Mouse (Mus musculus) lung, embryonic 14.5 days (tissue): ENCODE measurements at regions not wholly inside any gene's neighbourhood (a gene's known extent, or its start where the extent isn't known, plus 50 kb on each side); places are given as distances from the start of the nearest gene placed in this dataset.
"Not testable (repeated sequence)": the region's sequence is repeated elsewhere in the genome, so short reads cannot be mapped to it uniquely, and the experiment has no call there.

Experiments
- ATAC-seq: fragments of 200-750 bp; cut with Nextera tagmentation; 2 replicates; pipeline ENCODE4 v1.8.0; 2017; ENCODE audit warnings: mild to moderate bottlenecking, moderate TSS enrichment, moderate library complexity; ENCODE audit not compliant: insufficient read depth
- DNase-seq: peaks from one replicate; pipeline ENCODE4 v3.0.0-alpha.2; 2015
- H3K27ac ChIP-seq: fragments of 300-500 bp; sonication (generic); 2 replicates; pipeline ENCODE4 v1.5.1; 2014; ENCODE audit warnings: low read depth, mild to moderate bottlenecking, moderate library complexity
- H3K27me3 ChIP-seq: fragments of 300-500 bp; sonication (generic); 2 replicates; pipeline ENCODE4 v1.6.1; 2014; ENCODE audit warnings: low read length, control low read depth; ENCODE audit not compliant: insufficient read depth
- H3K36me3 ChIP-seq: fragments of 300-500 bp; sonication (generic); 2 replicates; pipeline ENCODE4 v1.6.1; 2014; ENCODE audit warnings: control low read depth; ENCODE audit not compliant: insufficient read depth
- H3K4me1 ChIP-seq: fragments of 300-500 bp; sonication (generic); 2 replicates; pipeline ENCODE4 v1.6.1; 2014; ENCODE audit warnings: antibody characterized with exemption, control low read depth; ENCODE audit not compliant: insufficient read depth
- H3K4me2 ChIP-seq: fragments of 300-500 bp; sonication (generic); 2 replicates; pipeline ENCODE4 v1.6.1; 2014; ENCODE audit warnings: mild to moderate bottlenecking
- H3K4me3 ChIP-seq: fragments of 300-500 bp; sonication (generic); 2 replicates; pipeline ENCODE4 v1.5.1; 2014; ENCODE audit warnings: low read depth, low read length
- H3K9ac ChIP-seq: fragments of 300-500 bp; sonication (generic); 2 replicates; pipeline ENCODE4 v1.6.1; 2014
- H3K9me3 ChIP-seq: fragments of 300-500 bp; sonication (generic); 2 replicates; pipeline ENCODE4 v1.6.1; 2016; ENCODE audit warnings: low read depth, low read length, control low read depth
- CTCF ChIP-seq: IDR thresholded peaks from 2 replicates; pipeline ENCODE4 v1.5.1; 2016; ENCODE audit warnings: antibody characterized with exemption, low read depth
- WGBS: fragments of 180-500 bp; shearing (Covaris S2); extraction: QIAGEN DNeasy Blood & Tissue Kit; methylation state at CpG from one replicate; pipeline ENCODE4 v1.1.7; 2014; 5-methylcytosine and 5-hydroxymethylcytosine counted together

DNA sequence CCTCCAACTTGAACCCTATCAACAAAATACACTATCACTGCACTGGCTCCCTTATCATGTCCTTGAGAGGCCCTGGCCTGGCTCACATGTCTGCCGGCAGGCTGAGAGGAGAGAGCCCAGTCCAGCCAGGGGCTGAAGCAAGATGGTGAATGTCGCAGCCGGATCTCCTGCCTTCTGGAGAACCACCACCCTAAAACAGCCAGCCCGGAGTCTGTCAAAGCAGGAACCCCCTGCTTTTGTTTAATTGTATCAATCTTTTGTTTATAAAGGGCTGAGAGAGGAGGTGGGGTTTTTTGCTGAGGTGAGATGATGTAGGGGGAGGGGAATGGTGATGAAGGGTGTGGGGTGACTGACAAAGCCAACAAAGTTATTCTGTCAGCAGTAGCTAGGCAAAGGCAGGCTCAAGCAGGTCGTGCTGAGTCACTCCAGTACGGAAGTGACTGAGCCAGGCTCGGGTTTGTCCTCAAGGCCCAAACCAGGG is 269.2 kb downstream of the Gxylt1 start:
- no peak for DNase-seq
- WGBS, result 19% methylated on average over 7 of the region's 7 CpGs
- ATAC-seq, result no peak

GRCm38 (mm10) chr15:93005186-93005585 is 269.8 kb downstream of the Gxylt1 start:
- not testable (repeated sequence) for DNase-seq, H3K36me3 ChIP-seq, H3K27ac ChIP-seq, H3K4me2 ChIP-seq, ATAC-seq, H3K9me3 ChIP-seq, H3K9ac ChIP-seq, H3K27me3 ChIP-seq, H3K4me3 ChIP-seq, H3K4me1 ChIP-seq
- TF ChIP-seq CTCF, result 0 out of 2 replicates have a peak, but pooled peaks have one; percentile 12
- WGBS, result 81% methylated on average over 5 of the region's 5 CpGs

More for the DNA sequence above, 269.2 kb downstream of the Gxylt1 start:
- TF ChIP-seq CTCF, result no peak
- Histone ChIP-seq H3K9ac (no peak overlapping the region), H3K36me3 (no peaks in the 10 kb centered on the region), H3K27ac (no peak overlapping the region), H3K9me3 (no peaks in the 10 kb centered on the region), H3K4me3 (no peak overlapping the region), H3K27me3 (no peaks in the 10 kb centered on the region), H3K4me2 (no peak overlapping the region), H3K4me1 (no peaks in the 10 kb centered on the region)

DNA sequence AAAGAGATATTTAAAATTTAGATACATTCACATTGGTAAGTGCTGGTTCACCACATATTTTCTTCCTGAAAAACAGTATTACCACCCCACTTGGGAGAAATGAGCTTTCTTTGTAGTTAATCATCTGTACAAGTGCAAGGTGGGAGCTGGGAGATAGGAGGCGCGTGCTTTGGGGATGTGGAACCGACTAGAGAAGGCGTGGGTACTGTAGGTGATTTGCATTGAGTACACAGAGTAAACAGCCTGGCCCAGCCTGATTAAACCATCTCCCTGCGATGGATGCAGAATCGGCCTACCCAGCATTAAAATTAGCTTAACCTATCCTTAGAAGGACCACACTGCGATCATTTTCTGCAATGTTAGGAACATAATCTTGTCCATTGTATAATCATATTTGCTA is 270.4 kb downstream of the Gxylt1 start:
- Histone ChIP-seq H3K36me3 (no peaks in the 10 kb centered on the region), H3K4me3 (no peak overlapping the region), H3K4me1 (peaks cover 6% of the 10 kb centered on the region; the same call in 1 of the 2 replicates), H3K27ac (no peak overlapping the region), H3K4me2 (no peak overlapping the region), H3K9ac (no peak overlapping the region), H3K9me3 (no peaks in the 10 kb centered on the region), H3K27me3 (no peaks in the 10 kb centered on the region)
- 83% methylated on average over 7 of the region's 7 CpGs for WGBS
- no peak for TF ChIP-seq CTCF
- ATAC-seq (no peak), DNase-seq (no peak)

GRCm38 (mm10) chr15:93003233-93003632 is 271.7 kb downstream of the Gxylt1 start:
- peaks cover 6% of the 10 kb centered on the region; the same call in 1 of the 2 replicates for H3K4me1 ChIP-seq
- H3K27ac ChIP-seq, result no peak overlapping the region
- TF ChIP-seq CTCF, result 0 out of 2 replicates have a peak, but pooled peaks have one; percentile 16
- H3K9ac ChIP-seq, result no peak overlapping the region
- H3K4me3 ChIP-seq, result no peak overlapping the region
- H3K27me3 ChIP-seq, result no peaks in the 10 kb centered on the region
- H3K9me3 ChIP-seq, result no peaks in the 10 kb centered on the region
- ATAC-seq, result no peak
- H3K4me2 ChIP-seq, result no peak overlapping the region
- no peaks in the 10 kb centered on the region for H3K36me3 ChIP-seq
- DNase-seq, result no peak
- WGBS, result 75% methylated on average over 3 of the region's 3 CpGs

- no peak for TF ChIP-seq CTCF
- 16% methylated on average over 25 of the region's 25 CpGs for WGBS
- Histone ChIP-seq H3K4me2 (peak overlapping the region; percentile 64), H3K27me3 (no peaks in the 10 kb centered on the region), H3K27ac (no peak overlapping the region), H3K36me3 (no peaks in the 10 kb centered on the region), H3K9me3 (no peaks in the 10 kb centered on the region), H3K4me3 (peak overlapping the region; percentile 17; the same call in 1 of the 2 replicates), H3K9ac (peak overlapping the region; percentile 36; the same call in 1 of the 2 replicates), H3K4me1 (peaks cover 6% of the 10 kb centered on the region; the same call in 1 of the 2 replicates)
- peak; percentile 55 for ATAC-seq
- DNase-seq, result peak; percentile 72
Observed at GRCm38 (mm10) chr15:93002002-93002904, 272.7 kb downstream of the Gxylt1 start.

- Histone ChIP-seq H3K36me3 (no peaks in the 10 kb centered on the region), H3K4me1 (peaks cover 6% of the 10 kb centered on the region; the same call in 1 of the 2 replicates), H3K4me3 (peak overlapping the region; percentile 17; the same call in 1 of the 2 replicates), H3K4me2 (peak overlapping the region; percentile 64), H3K9ac (peak overlapping the region; percentile 36; the same call in 1 of the 2 replicates), H3K9me3 (no peaks in the 10 kb centered on the region), H3K27ac (no peak overlapping the region), H3K27me3 (no peaks in the 10 kb centered on the region)
- ATAC-seq, result no peak
- WGBS, result 5% methylated on average over 11 of the region's 11 CpGs
- peak; percentile 50 for DNase-seq
- no peak for TF ChIP-seq CTCF
Observed at GRCm38 (mm10) chr15:93001346-93002001, 273.5 kb downstream of the Gxylt1 start.

DNA sequence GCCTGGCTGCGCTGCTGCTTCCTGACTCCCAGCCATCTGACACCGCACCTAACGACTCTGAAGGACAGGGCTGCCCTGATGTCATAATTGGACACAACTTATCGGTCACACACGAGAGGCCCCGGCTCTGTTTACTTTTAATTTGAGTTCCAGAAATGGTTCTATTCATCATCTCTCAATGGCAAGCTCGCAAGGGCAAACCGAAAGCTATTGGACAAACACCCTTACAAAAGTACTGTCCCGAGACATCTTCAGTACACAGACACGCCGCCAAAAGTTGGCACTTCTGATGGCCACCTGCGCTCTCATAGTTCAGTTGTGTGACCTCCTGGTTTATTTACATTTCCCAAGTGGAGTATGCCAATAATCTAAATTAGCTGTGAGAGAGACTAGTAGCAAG is 274.9 kb downstream of the Gxylt1 start:
- peak; percentile 55 for DNase-seq
- H3K9me3 ChIP-seq, result no peaks in the 10 kb centered on the region
- 16% methylated on average over 12 of the region's 12 CpGs for WGBS
- ATAC-seq, result peak; percentile 32; the same call in 1 of the 2 replicates
- H3K27me3 ChIP-seq, result no peaks in the 10 kb centered on the region
- H3K27ac ChIP-seq, result no peak overlapping the region
- no peak overlapping the region for H3K9ac ChIP-seq
- peak overlapping the region; percentile 36 for H3K4me2 ChIP-seq
- H3K4me3 ChIP-seq, result peak overlapping the region; percentile 6; the same call in 1 of the 2 replicates
- TF ChIP-seq CTCF, result no peak
- no peaks in the 10 kb centered on the region for H3K36me3 ChIP-seq
- peaks cover 6% of the 10 kb centered on the region; the same call in 1 of the 2 replicates for H3K4me1 ChIP-seq
